Mouse (Mus musculus) ovary, adult 10 weeks (tissue): ENCODE data around the gene Mrgprb4. TPM values are rescaled to one million over a fixed set of nuclear protein-coding genes. Genes with fewer than 3 reads are reported as not detected.

Experiments used
- polyA plus RNA-seq: library from polyadenylated mRNA; stranded (reverse); fragments of 350-450 nt; fragmentation: Illumina TruSeq; extraction: RNeasy Lipid Tissue Mini Kit (QIAGEN cat#74804); gene quantifications from one replicate; pipeline ENCODE4 v1.2.3, GENCODE M21; 2014

Mrgprb4 gene
- polyA plus RNA-seq, result not detected

DNA sequence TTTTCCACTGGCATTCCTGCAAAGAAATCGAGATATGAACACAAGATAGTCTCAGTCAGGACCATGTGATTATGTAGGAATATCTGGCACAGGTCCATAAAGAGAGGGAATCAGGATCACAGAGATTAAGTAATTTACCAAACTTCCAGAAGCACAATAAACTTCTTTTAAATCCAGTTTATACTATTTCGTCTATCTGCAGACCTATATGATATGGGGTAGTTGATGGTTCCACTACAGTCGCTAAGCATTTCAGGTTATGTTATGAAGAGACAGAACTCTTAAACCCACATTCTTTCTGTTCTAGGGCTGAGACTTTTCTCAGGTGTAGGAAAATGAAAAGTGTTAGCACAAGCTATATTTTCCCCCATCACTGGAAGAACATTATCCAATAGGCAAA is at the start of gene Mrgprb4:
Gene Mrgprb4 (minus strand): TSS at position 101 of the 400 bp plus-strand sequence.

GRCm38 (mm10) chr7:48168919-48169318 is 30.2 kb downstream of the Mrgprb4 start, which contains the start of gene Mrgprb5:
TSS of gene Mrgprb5 (minus strand) at chr7:48169019.

Other genes with a start within 250 kb of the Mrgprb4 start
- not detected for gene Mrgpra4, start 217.2 kb downstream of the Mrgprb4 start, polyA plus RNA-seq
- not detected for gene Mrgprx1, start 171.7 kb downstream of the Mrgprb4 start, polyA plus RNA-seq
- not detected for gene Mrgprb5, start 30.3 kb downstream of the Mrgprb4 start, polyA plus RNA-seq
- not detected for gene Mrgprb8, start 189.2 kb upstream of the Mrgprb4 start, polyA plus RNA-seq